Mouse (Mus musculus) testis, adult 2 months (tissue): ENCODE measurements at regions not wholly inside any gene's neighbourhood (a gene's known extent, or its start where the extent isn't known, plus 50 kb on each side); places are given as distances from the start of the nearest gene placed in this dataset.

ENCODE experiments used
- H3K27ac ChIP-seq: fragments of 200-500 bp; 2 replicates; pipeline ENCODE4 v1.5.1; 2012; ENCODE audit warnings: low read depth, low read length; ENCODE audit not compliant: control insufficient read depth, insufficient read depth
- H3K27me3 ChIP-seq: fragments of 200-500 bp; 2 replicates; pipeline ENCODE4 v1.6.1; 2012; ENCODE audit warnings: mild to moderate bottlenecking, low read length, moderate library complexity; ENCODE audit not compliant: control insufficient read depth, insufficient read depth
- H3K36me3 ChIP-seq: fragments of 200-500 bp; 2 replicates; pipeline ENCODE4 v1.6.1; 2012; ENCODE audit warnings: mild to moderate bottlenecking, low read length; ENCODE audit not compliant: control insufficient read depth, insufficient read depth
- H3K4me1 ChIP-seq: fragments of 200-500 bp; 2 replicates; pipeline ENCODE4 v1.6.1; 2012; ENCODE audit warnings: low read length; ENCODE audit not compliant: control insufficient read depth, insufficient read depth
- H3K4me3 ChIP-seq: fragments of 200-500 bp; 2 replicates; pipeline ENCODE4 v1.5.1; 2012; ENCODE audit warnings: low read depth, mild to moderate bottlenecking, low read length, moderate library complexity, mixed read lengths; ENCODE audit not compliant: control insufficient read depth
- CTCF ChIP-seq: fragments of 200-500 bp; IDR thresholded peaks from 2 replicates; pipeline ENCODE4 v1.5.1; 2012; ENCODE audit warnings: low read depth, mild to moderate bottlenecking, inconsistent platforms, low read length, moderate library complexity; ENCODE audit not compliant: control insufficient read depth, insufficient read depth, insufficient replicate concordance
- POLR2A ChIP-seq: fragments of 200-500 bp; IDR thresholded peaks from 2 replicates; pipeline ENCODE4 v1.6.1; 2012; ENCODE audit warnings: low read depth, mild to moderate bottlenecking, inconsistent platforms, low read length, moderate library complexity; ENCODE audit not compliant: control insufficient read depth

GRCm38 (mm10) chr3:128883636-128884195, 316.0 kb upstream of the Pitx2 start:
- H3K27me3 ChIP-seq: no peaks in the 10 kb centered on the region
- H3K27ac ChIP-seq: no peak overlapping the region
- no peaks in the 10 kb centered on the region for H3K4me1 ChIP-seq
- no peak overlapping the region for H3K4me3 ChIP-seq
- TF ChIP-seq CTCF: no peak
- TF ChIP-seq POLR2A: no peak
- no peaks in the 10 kb centered on the region for H3K36me3 ChIP-seq

GRCm38 (mm10) chr3:128886678-128887077, 313.0 kb upstream of the Pitx2 start:
- TF ChIP-seq POLR2A (no peak), CTCF (no peak)
- Histone ChIP-seq H3K36me3 (no peaks in the 10 kb centered on the region), H3K27ac (no peak overlapping the region), H3K4me3 (no peak overlapping the region), H3K27me3 (no peaks in the 10 kb centered on the region), H3K4me1 (no peaks in the 10 kb centered on the region)

- no peaks in the 10 kb centered on the region for H3K4me1 ChIP-seq
- no peak overlapping the region for H3K27ac ChIP-seq
- H3K27me3 ChIP-seq: no peaks in the 10 kb centered on the region
- TF ChIP-seq CTCF: no peak
- no peak overlapping the region for H3K4me3 ChIP-seq
- H3K36me3 ChIP-seq: no peaks in the 10 kb centered on the region
These were observed 308.6 kb upstream of the Pitx2 start for GRCm38 (mm10) chr3:128891078-128891477.

GRCm38 (mm10) chr3:128896628-128897027, 303.1 kb upstream of the Pitx2 start:
- H3K4me3 ChIP-seq: no peak overlapping the region
- no peaks in the 10 kb centered on the region for H3K4me1 ChIP-seq
- H3K27me3 ChIP-seq: no peaks in the 10 kb centered on the region
- H3K27ac ChIP-seq: no peak overlapping the region
- no peaks in the 10 kb centered on the region for H3K36me3 ChIP-seq
- TF ChIP-seq CTCF (no peak), POLR2A (no peak)

- Histone ChIP-seq H3K27ac (no peak overlapping the region), H3K27me3 (no peaks in the 10 kb centered on the region), H3K36me3 (no peaks in the 10 kb centered on the region), H3K4me1 (no peaks in the 10 kb centered on the region), H3K4me3 (no peak overlapping the region)
- TF ChIP-seq CTCF: no peak
- no peak for TF ChIP-seq POLR2A
These were observed 288.6 kb upstream of the Pitx2 start for GRCm38 (mm10) chr3:128911122-128911521.

- TF ChIP-seq CTCF (no peak), POLR2A (no peak)
- H3K27me3 ChIP-seq: no peaks in the 10 kb centered on the region
- no peaks in the 10 kb centered on the region for H3K4me1 ChIP-seq
- no peak overlapping the region for H3K4me3 ChIP-seq
- no peak overlapping the region for H3K27ac ChIP-seq
- H3K36me3 ChIP-seq: no peaks in the 10 kb centered on the region
These were observed 278.2 kb upstream of the Pitx2 start for GRCm38 (mm10) chr3:128921428-128921827.

- Histone ChIP-seq H3K27me3 (no peaks in the 10 kb centered on the region), H3K4me3 (no peak overlapping the region), H3K4me1 (no peaks in the 10 kb centered on the region), H3K36me3 (no peaks in the 10 kb centered on the region), H3K27ac (no peak overlapping the region)
- TF ChIP-seq POLR2A: no peak
- TF ChIP-seq CTCF: no peak
These were observed 277.5 kb upstream of the Pitx2 start for GRCm38 (mm10) chr3:128922150-128922549.

GRCm38 (mm10) chr3:128938536-128938935, 261.1 kb upstream of the Pitx2 start:
- TF ChIP-seq POLR2A: no peak
- no peak overlapping the region for H3K4me3 ChIP-seq
- H3K4me1 ChIP-seq: no peaks in the 10 kb centered on the region

More at GRCm38 (mm10) chr3:128938536-128938935, 261.1 kb upstream of the Pitx2 start:
- Histone ChIP-seq H3K27me3 (no peaks in the 10 kb centered on the region), H3K36me3 (no peaks in the 10 kb centered on the region), H3K27ac (no peak overlapping the region)
